Mouse (Mus musculus): Measurements from ENCODE around the gene Hdac4.

Hdac4 gene

GRCm38 (mm10) chr1:92063271-92063670 is 132.2 kb downstream of the Hdac4 start:
- no peak for DNase-seq (ENCODE audit: low read depth, low spot score)

- DNase-seq (ENCODE audit: low read depth, low spot score), result no peak
Observed at GRCm38 (mm10) chr1:92061198-92062073, 134.1 kb downstream of the Hdac4 start.

GRCm38 (mm10) chr1:92060532-92061064 is 134.9 kb downstream of the Hdac4 start:
- DNase-seq (ENCODE audit: low read depth, low spot score), result no peak

GRCm38 (mm10) chr1:92059571-92059970 is 135.9 kb downstream of the Hdac4 start:
- no peak for DNase-seq (ENCODE audit: low read depth, low spot score)

- DNase-seq (ENCODE audit: low read depth, low spot score), result peak; percentile 75
Observed at GRCm38 (mm10) chr1:92058731-92059425, 136.6 kb downstream of the Hdac4 start.

GRCm38 (mm10) chr1:92057068-92057467 is 138.4 kb downstream of the Hdac4 start:
- DNase-seq (ENCODE audit: low read depth, low spot score), result no peak

- no peak for DNase-seq (ENCODE audit: low read depth, low spot score)
Observed at GRCm38 (mm10) chr1:92055149-92055548, 140.3 kb downstream of the Hdac4 start.

GRCm38 (mm10) chr1:92052190-92052589 is 143.3 kb downstream of the Hdac4 start:
- no peak for DNase-seq (ENCODE audit: low read depth, low spot score)

GRCm38 (mm10) chr1:92051489-92052062 is 143.9 kb downstream of the Hdac4 start:
- peak; percentile 50 for DNase-seq (ENCODE audit: low read depth, low spot score)

- peak; percentile 59 for DNase-seq (ENCODE audit: low read depth, low spot score)
Observed at GRCm38 (mm10) chr1:92050992-92051391, 144.5 kb downstream of the Hdac4 start.

GRCm38 (mm10) chr1:92050566-92050965 is 144.9 kb downstream of the Hdac4 start:
- no peak for DNase-seq (ENCODE audit: low read depth, low spot score)

- no peak for DNase-seq (ENCODE audit: low read depth, low spot score)
Observed at GRCm38 (mm10) chr1:92048415-92049354, 146.8 kb downstream of the Hdac4 start.

GRCm38 (mm10) chr1:92045671-92046070 is 149.8 kb downstream of the Hdac4 start:
- no peak for DNase-seq (ENCODE audit: low read depth, low spot score)

GRCm38 (mm10) chr1:92044868-92045267 is 150.6 kb downstream of the Hdac4 start:
- DNase-seq (ENCODE audit: low read depth, low spot score), result no peak

GRCm38 (mm10) chr1:92043989-92044388 is 151.5 kb downstream of the Hdac4 start:
- DNase-seq (ENCODE audit: low read depth, low spot score), result no peak

- no peak for DNase-seq (ENCODE audit: low read depth, low spot score)
Observed at GRCm38 (mm10) chr1:92042126-92042525, 153.4 kb downstream of the Hdac4 start.

GRCm38 (mm10) chr1:92041290-92041689 is 154.2 kb downstream of the Hdac4 start:
- DNase-seq (ENCODE audit: low read depth, low spot score), result no peak

GRCm38 (mm10) chr1:92038714-92039113 is 156.8 kb downstream of the Hdac4 start:
- DNase-seq (ENCODE audit: low read depth, low spot score), result no peak

- DNase-seq (ENCODE audit: low read depth, low spot score), result no peak
Observed at GRCm38 (mm10) chr1:92037039-92037438, 158.5 kb downstream of the Hdac4 start.

GRCm38 (mm10) chr1:92035770-92036169 is 159.7 kb downstream of the Hdac4 start:
- DNase-seq (ENCODE audit: low read depth, low spot score), result no peak

GRCm38 (mm10) chr1:92034247-92034646 is 161.3 kb downstream of the Hdac4 start:
- DNase-seq (ENCODE audit: low read depth, low spot score), result no peak
